Mouse (Mus musculus): ENCODE measurements around the gene Tec. TPM values are rescaled to one million over a fixed set of nuclear protein-coding genes. Genes with fewer than 3 reads are reported as not detected.

Gene Tec
- polyA plus RNA-seq, 1 experiment from 2014 or later, result 19.0 TPM

- Histone ChIP-seq H3K27me3 (no peaks in the 10 kb centered on the region; the same call in 1 of the 2 replicates), H3K9ac (no peak overlapping the region), H3K36me3 (0 out of 2 replicates have a peak, but pooled peaks cover 7% of the 10 kb centered on the region), H3K9me3 (replicated peaks) (no peaks in the 10 kb centered on the region), H3K4me3 (no peak overlapping the region), H3K4me1 (replicated peaks) (peaks cover 31% of the 10 kb centered on the region), H3K27ac (no peak overlapping the region), H3K4me2 (no peak overlapping the region)
- ATAC-seq (replicated peaks; ENCODE audit: insufficient number of reproducible peaks, insufficient read depth, low FRiP score, low read depth), result no peak
- 82% methylated on average over 9 of the region's 9 CpGs for WGBS
Measured at GRCm38 (mm10) chr5:72863166-72863565, 5.1 kb downstream of the Tec start.

DNA sequence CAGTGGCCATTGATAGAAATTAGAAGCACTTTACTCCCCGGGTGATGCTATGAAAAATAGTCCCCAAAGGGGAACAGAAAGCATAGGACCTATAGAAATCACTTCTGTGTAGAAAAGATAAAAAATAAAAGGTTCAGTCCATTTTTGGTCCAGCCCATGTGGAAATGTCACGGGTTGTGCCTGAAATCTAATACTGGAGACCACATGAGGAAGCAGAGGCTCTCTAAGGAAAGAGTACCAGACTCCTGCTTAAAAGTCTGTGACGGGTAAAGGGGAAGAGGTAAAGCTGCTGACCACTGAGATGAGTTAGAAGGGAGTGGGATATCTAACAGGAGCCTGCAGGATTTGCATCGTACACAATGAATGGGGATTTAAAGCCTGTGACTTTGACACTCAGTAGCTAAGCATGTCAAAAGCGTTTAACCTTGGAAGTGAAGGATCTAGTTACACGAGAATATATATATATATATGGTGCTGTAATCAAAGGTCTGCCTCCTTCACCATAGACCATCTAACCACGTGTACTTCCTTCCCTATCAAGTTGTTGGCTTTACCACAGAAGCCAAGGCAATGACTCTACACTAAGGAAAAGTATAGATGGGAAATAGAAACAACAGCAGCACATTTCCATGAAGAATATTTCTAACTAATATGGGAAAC is 6.4 kb downstream of the Tec start:
- ATAC-seq (replicated peaks; ENCODE audit: insufficient number of reproducible peaks, insufficient read depth, low FRiP score, low read depth), result no peak
- H3K4me3 ChIP-seq, result no peak overlapping the region
- 62% methylated on average over 7 of the region's 7 CpGs for WGBS
- 0 out of 2 replicates have a peak, but pooled peaks cover 7% of the 10 kb centered on the region for H3K36me3 ChIP-seq
- no peak overlapping the region for H3K27ac ChIP-seq
- H3K9me3 ChIP-seq (replicated peaks), result no peaks in the 10 kb centered on the region
- no peak overlapping the region for H3K9ac ChIP-seq
- no peak overlapping the region for H3K4me2 ChIP-seq
- no peaks in the 10 kb centered on the region; the same call in 1 of the 2 replicates for H3K27me3 ChIP-seq
- peaks cover 22% of the 10 kb centered on the region for H3K4me1 ChIP-seq (replicated peaks)

- Histone ChIP-seq H3K4me1 (replicated peaks) (peaks cover 24% of the 10 kb centered on the region), H3K27me3 (no peaks in the 10 kb centered on the region), H3K9ac (no peak overlapping the region), H3K36me3 (0 out of 2 replicates have a peak, but pooled peaks cover 7% of the 10 kb centered on the region), H3K4me2 (no peak overlapping the region), H3K9me3 (replicated peaks) (no peaks in the 10 kb centered on the region), H3K27ac (no peak overlapping the region), H3K4me3 (no peak overlapping the region)
- ATAC-seq (replicated peaks; ENCODE audit: insufficient number of reproducible peaks, insufficient read depth, low FRiP score, low read depth), result no peak
- WGBS, result 77% methylated on average over 8 of the region's 8 CpGs
Measured at GRCm38 (mm10) chr5:72860899-72861298, 7.4 kb downstream of the Tec start.

DNA sequence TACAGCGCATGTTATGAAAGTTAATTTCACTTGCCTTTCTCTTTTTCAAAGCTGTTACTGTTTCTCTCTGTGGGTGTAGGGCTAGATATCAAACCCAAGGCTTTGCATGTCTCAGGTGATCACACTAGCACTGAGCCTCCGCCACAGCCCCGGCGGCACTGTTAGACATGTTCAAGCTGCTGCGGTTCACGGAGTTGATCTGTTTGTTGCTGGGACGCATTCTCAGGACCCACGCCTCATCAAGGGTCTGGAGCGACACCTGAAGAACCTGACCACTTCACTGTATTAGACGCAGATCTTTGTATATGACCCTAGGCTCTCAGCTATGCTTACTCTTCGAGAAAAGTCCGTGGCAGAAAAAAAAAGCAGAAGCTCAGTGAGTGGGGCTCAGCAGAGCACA is 10.0 kb downstream of the Tec start:
- Histone ChIP-seq H3K36me3 (0 out of 2 replicates have a peak, but pooled peaks cover 7% of the 10 kb centered on the region), H3K27ac (no peak overlapping the region), H3K27me3 (no peaks in the 10 kb centered on the region), H3K4me3 (no peak overlapping the region), H3K4me2 (no peak overlapping the region), H3K9me3 (replicated peaks) (no peaks in the 10 kb centered on the region), H3K9ac (no peak overlapping the region), H3K4me1 (replicated peaks) (peaks cover 30% of the 10 kb centered on the region)
- ATAC-seq (replicated peaks; ENCODE audit: insufficient number of reproducible peaks, insufficient read depth, low FRiP score, low read depth), result no peak
- WGBS, result 91% methylated on average over 12 of the region's 12 CpGs

DNA sequence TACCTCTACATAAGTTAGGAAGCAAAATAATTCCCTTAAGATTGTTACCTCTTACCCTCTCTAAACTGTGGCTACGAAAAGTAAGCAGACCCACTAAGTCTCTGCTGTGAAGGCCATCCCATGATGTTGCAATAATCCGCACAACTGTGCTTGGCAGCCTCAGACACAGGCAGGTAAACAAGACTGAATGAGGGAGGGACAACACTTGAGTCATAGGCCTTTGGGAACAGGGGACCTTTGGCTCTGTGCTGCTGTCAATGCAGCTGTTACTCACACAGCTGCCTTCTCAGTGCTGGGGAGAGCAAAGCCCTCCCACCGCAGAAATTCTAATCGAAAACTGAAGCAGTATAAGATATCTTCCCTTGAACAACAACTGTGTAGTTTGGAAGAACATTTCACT is 10.5 kb downstream of the Tec start:
- no peaks in the 10 kb centered on the region for H3K27me3 ChIP-seq
- ATAC-seq (replicated peaks; ENCODE audit: insufficient number of reproducible peaks, insufficient read depth, low FRiP score, low read depth), result no peak
- H3K27ac ChIP-seq, result no peak overlapping the region
- no peak overlapping the region for H3K9ac ChIP-seq
- 80% methylated on average over 4 of the region's 4 CpGs for WGBS
- H3K4me1 ChIP-seq (replicated peaks), result peaks cover 28% of the 10 kb centered on the region
- H3K4me2 ChIP-seq, result no peak overlapping the region
- H3K36me3 ChIP-seq, result 0 out of 2 replicates have a peak, but pooled peaks cover 7% of the 10 kb centered on the region
- no peak overlapping the region for H3K4me3 ChIP-seq
- no peaks in the 10 kb centered on the region for H3K9me3 ChIP-seq (replicated peaks)

- H3K4me3 ChIP-seq, result no peak overlapping the region
- no peak overlapping the region for H3K9ac ChIP-seq
- no peak overlapping the region for H3K4me2 ChIP-seq
- peak overlapping the region; percentile 84 for H3K27ac ChIP-seq
- H3K9me3 ChIP-seq (replicated peaks), result no peaks in the 10 kb centered on the region
- no peaks in the 10 kb centered on the region for H3K27me3 ChIP-seq
- ATAC-seq (replicated peaks; ENCODE audit: insufficient number of reproducible peaks, insufficient read depth, low FRiP score, low read depth), result no peak
- 0 out of 2 replicates have a peak, but pooled peaks cover 7% of the 10 kb centered on the region for H3K36me3 ChIP-seq
- H3K4me1 ChIP-seq (replicated peaks), result peaks cover 40% of the 10 kb centered on the region
- WGBS, result 72% methylated on average over 8 of the region's 8 CpGs
Measured at GRCm38 (mm10) chr5:72856255-72856878, 11.9 kb downstream of the Tec start.

- 0 out of 2 replicates have a peak, but pooled peaks cover 7% of the 10 kb centered on the region for H3K36me3 ChIP-seq
- H3K9ac ChIP-seq, result no peak overlapping the region
- no peak overlapping the region for H3K4me3 ChIP-seq
- peak overlapping the region; percentile 84 for H3K27ac ChIP-seq
- WGBS, result 6% methylated on average over 3 of the region's 3 CpGs
- H3K4me2 ChIP-seq, result 0 out of 2 replicates have a peak overlapping the region, but pooled peaks have one; percentile 4
- ATAC-seq (replicated peaks; ENCODE audit: insufficient number of reproducible peaks, insufficient read depth, low FRiP score, low read depth), result peak; percentile 89
- no peaks in the 10 kb centered on the region for H3K9me3 ChIP-seq (replicated peaks)
- H3K27me3 ChIP-seq, result no peaks in the 10 kb centered on the region
- peaks cover 45% of the 10 kb centered on the region for H3K4me1 ChIP-seq (replicated peaks)
Measured at GRCm38 (mm10) chr5:72855685-72856124, 12.6 kb downstream of the Tec start.

DNA sequence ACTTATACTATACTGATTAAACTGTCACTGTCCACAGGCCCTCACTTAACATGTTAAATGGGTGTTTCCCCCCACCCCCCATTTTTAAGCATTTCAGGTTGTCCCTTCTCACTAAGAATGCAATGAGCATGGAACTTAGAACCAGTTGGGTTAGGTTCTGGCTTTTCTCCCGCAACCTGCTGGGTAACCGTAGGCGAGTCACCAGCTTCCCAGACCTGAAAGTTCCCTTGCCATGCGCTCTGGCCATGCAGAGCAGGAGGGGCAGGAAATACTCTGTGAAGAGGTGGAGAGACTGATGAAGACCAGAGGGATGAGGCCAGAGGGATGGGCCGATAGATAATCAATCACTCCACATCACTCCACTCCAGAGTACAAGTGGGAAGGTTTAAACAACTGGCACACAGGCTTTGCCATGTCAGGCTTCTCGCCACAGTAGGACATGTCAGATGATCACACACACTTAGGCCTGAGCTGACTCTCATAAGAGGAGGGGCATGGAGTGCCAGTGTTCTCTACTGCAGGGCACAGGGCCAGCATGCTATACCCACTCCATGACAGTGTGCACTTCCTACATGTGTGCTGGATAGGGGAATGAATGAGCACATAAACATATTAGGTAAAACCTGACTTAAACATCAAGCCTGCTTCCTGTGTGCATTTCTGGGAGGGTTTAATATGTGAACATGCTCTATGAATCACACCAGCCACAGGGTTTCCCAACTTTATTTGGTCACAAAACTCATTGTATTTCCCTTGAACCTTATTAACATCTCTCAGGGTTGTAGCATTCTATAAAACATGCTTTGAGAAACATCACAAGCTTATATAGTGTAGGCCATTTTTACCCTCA is 13.9 kb downstream of the Tec start:
- Histone ChIP-seq H3K9me3 (replicated peaks) (no peaks in the 10 kb centered on the region), H3K36me3 (0 out of 2 replicates have a peak, but pooled peaks cover under 1% of the 10 kb centered on the region), H3K4me2 (no peak overlapping the region), H3K4me3 (no peak overlapping the region), H3K4me1 (replicated peaks) (peaks cover 45% of the 10 kb centered on the region), H3K9ac (no peak overlapping the region), H3K27me3 (no peaks in the 10 kb centered on the region), H3K27ac (peak overlapping the region; percentile 84)
- 76% methylated on average over 6 of the region's 6 CpGs for WGBS
- no peak for ATAC-seq (replicated peaks; ENCODE audit: insufficient number of reproducible peaks, insufficient read depth, low FRiP score, low read depth)

DNA sequence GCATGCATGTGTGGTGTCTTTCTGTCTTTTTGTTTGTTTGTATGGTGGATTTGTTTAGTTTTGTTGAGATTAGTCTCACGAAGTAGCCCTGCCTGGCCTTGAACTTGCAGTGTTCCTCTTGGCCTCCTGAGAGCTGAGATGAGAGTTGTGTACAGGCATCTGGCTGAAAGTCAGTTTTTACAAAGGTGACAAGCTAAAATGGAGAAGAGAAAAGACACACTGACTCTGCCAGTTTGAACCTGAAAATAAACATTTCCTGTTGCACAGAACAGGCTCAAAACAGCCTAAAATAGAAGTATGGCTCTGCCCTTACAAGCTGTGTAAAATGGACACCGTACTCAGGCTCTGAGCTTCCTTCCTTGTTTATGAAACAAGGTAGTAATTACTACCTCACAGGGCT is 14.9 kb downstream of the Tec start:
- WGBS, result 68% methylated on average over 2 of the region's 2 CpGs
- H3K9me3 ChIP-seq (replicated peaks), result no peaks in the 10 kb centered on the region
- H3K36me3 ChIP-seq, result no peaks in the 10 kb centered on the region
- H3K4me1 ChIP-seq (replicated peaks), result peaks cover 52% of the 10 kb centered on the region
- no peaks in the 10 kb centered on the region for H3K27me3 ChIP-seq
- ATAC-seq (replicated peaks; ENCODE audit: insufficient number of reproducible peaks, insufficient read depth, low FRiP score, low read depth), result no peak
- no peak overlapping the region; the same call in 1 of the 2 replicates for H3K27ac ChIP-seq
- H3K9ac ChIP-seq, result no peak overlapping the region
- no peak overlapping the region for H3K4me2 ChIP-seq
- no peak overlapping the region for H3K4me3 ChIP-seq

DNA sequence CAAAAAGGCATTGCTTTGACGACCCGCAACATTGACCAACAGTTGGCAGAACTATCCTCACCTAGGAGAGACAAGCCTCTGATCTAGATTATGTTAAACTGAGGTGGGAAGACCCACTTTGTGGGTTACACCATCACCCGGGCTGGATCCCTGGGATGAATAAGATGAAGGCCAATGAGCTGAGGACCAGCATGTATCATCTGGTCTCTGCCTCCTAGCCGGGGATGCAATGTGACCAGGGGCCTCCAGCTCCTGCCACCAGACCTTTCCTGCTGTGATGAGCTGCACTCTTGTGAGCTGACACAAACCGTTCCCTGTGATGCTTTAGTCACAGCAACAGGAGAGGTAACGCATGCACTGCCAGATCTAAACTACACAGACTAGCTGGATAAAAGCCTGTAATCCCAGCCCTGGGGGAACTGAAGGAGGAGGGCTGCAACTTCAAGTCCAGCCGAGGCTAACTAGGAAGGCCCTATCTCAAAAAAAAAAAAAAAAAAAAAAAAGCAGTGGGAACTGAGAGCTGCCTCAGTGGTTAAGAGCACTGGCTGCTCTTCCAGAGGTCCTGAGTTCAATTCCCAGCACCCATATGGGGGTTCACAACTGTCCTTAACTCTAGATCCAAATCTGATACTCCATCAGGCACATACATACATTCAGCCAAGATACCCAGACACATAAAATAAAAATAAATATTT is 15.8 kb downstream of the Tec start:
- Histone ChIP-seq H3K27ac (no peak overlapping the region), H3K4me2 (no peak overlapping the region), H3K9ac (no peak overlapping the region), H3K4me1 (replicated peaks) (peaks cover 55% of the 10 kb centered on the region), H3K4me3 (no peak overlapping the region), H3K9me3 (replicated peaks) (no peaks in the 10 kb centered on the region), H3K27me3 (no peaks in the 10 kb centered on the region), H3K36me3 (no peaks in the 10 kb centered on the region)
- WGBS, result 70% methylated on average over 7 of the region's 7 CpGs
- ATAC-seq (replicated peaks; ENCODE audit: insufficient number of reproducible peaks, insufficient read depth, low FRiP score, low read depth), result no peak

DNA sequence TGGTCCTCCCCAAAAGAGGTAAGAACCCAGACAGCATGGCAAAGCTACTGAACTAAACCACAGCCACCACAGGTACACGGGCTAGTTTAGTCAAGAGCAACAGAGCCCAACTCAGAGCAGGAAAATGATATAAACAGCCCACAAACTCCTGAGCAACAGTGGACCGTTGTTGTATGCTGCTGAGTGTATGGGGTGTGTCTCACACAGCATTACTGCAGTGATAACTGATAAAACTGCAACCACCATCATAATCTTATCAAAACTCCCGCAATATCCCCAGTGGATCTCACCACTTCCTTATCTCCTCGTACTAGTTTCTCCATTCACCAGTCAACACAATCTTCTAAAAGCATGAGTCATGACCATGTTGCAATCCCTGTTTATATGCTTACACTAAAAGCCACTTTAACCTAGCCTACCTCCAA is 16.6 kb downstream of the Tec start:
- WGBS, result 31% methylated on average over 4 of the region's 4 CpGs
- Histone ChIP-seq H3K9ac (no peak overlapping the region), H3K36me3 (no peaks in the 10 kb centered on the region), H3K4me2 (no peak overlapping the region), H3K27me3 (no peaks in the 10 kb centered on the region), H3K4me3 (no peak overlapping the region), H3K4me1 (replicated peaks) (peaks cover 61% of the 10 kb centered on the region), H3K27ac (no peak overlapping the region), H3K9me3 (replicated peaks) (no peaks in the 10 kb centered on the region)
- no peak for ATAC-seq (replicated peaks; ENCODE audit: insufficient number of reproducible peaks, insufficient read depth, low FRiP score, low read depth)

Measured in heart, embryonic 15.5 days (tissue).